Mouse (Mus musculus) macrophage (primary cell): ENCODE results near the gene Ddx39b. TPM values are rescaled to one million over a fixed set of nuclear protein-coding genes. Genes with fewer than 3 reads are reported as not detected.

ENCODE experiments used
- H3K27ac ChIP-seq: fragments of 350-480 bp; formaldehyde crosslinking; 2 replicates; pipeline ENCODE4 v1.9.0; 2021
- H3K36me3 ChIP-seq: fragments of 350-480 bp; formaldehyde crosslinking; 2 replicates; pipeline ENCODE4 v1.9.0; 2021; ENCODE audit errors: inconsistent target
- H3K4me3 ChIP-seq: fragments of 350-480 bp; formaldehyde crosslinking; 2 replicates; pipeline ENCODE4 v1.9.0; 2021; ENCODE audit errors: inconsistent target
- H3K79me2 ChIP-seq: fragments of 350-480 bp; formaldehyde crosslinking; 2 replicates; pipeline ENCODE4 v1.9.0; 2021; ENCODE audit errors: inconsistent target
- WGBS: methylation state at CpG from one replicate; pipeline ENCODE4 v1.1.7; 2026; ENCODE audit warnings: inconsistent platforms; ENCODE audit not compliant: missing documents; 5-methylcytosine and 5-hydroxymethylcytosine counted together
- polyA plus RNA-seq: library from polyadenylated mRNA; stranded (reverse); fragments of 250-400 nt; gene quantifications from 3 replicates; pipeline ENCODE4 v1.2.4, GENCODE M21; 2018; ENCODE audit warnings: inconsistent platforms
- total RNA-seq, 78 experiments: library from RNA; depleted of rRNA; stranded (reverse); fragments of 250-400 nt; gene quantifications; 1 replicate in 9 of 78; 2 replicates in 24 of 78; 3 replicates in 43 of 78; 4 replicates in 2 of 78; pipeline ENCODE4 v1.2.4; 2018; ENCODE audit warnings: inconsistent platforms in 56 of 78

The Ddx39b gene
- 100 to 1,000 TPM; 305 to 692 (median 502) TPM for total RNA-seq (2018; cell fraction: chromatin; rRNA removed)
- total RNA-seq (2018; cell fraction: cytosol; rRNA removed) = 100 to 1,000 TPM in 13 of 26 experiments, 10 to 100 TPM in 13; 75.9 to 135 (median 100) TPM
- total RNA-seq (2018; cell fraction: nucleus; rRNA removed) = 100 to 1,000 TPM; 313 to 609 (median 458) TPM
- 113 to 158 TPM (median 122 TPM) in 3 replicates for polyA plus RNA-seq

- Histone ChIP-seq H3K4me3 (peak within 1 kb of the TSS; percentile 87), H3K36me3 (peaks cover 16% of the 10 kb centered on the region; the same call in 1 of the 2 replicates), H3K27ac (peak within 1 kb of the TSS; percentile 93), H3K79me2 (peaks cover 44% of the 10 kb centered on the region)
- WGBS = 2% methylated on average over 69 of the region's 69 CpGs
These were observed at the start of gene Ddx39b for GRCm38 (mm10) chr17:35241305-35242014. Gene Ddx39b (plus strand): TSS chr17:35241746.

- 22% methylated on average over 5 of the region's 5 CpGs for WGBS
- H3K4me3 ChIP-seq = no peak overlapping the region
- peak overlapping the region; percentile 37 for H3K27ac ChIP-seq
- peaks cover 7% of the 10 kb centered on the region for H3K79me2 ChIP-seq
- no peaks in the 10 kb centered on the region for H3K36me3 ChIP-seq
These were observed 48.6 kb upstream of the Ddx39b start for GRCm38 (mm10) chr17:35192924-35193323.

GRCm38 (mm10) chr17:35193881-35194843 lies 47.4 kb upstream of the Ddx39b start, which contains the start of gene Ltb:
Gene Ltb (plus strand): TSS chr17:35194439.
- peak within 1 kb of the TSS; percentile 37; the same call in 1 of the 2 replicates for H3K27ac ChIP-seq
- peaks cover under 1% of the 10 kb centered on the region; the same call in 1 of the 2 replicates for H3K36me3 ChIP-seq
- peak within 1 kb of the TSS; percentile 19; the same call in 1 of the 2 replicates for H3K4me3 ChIP-seq
- H3K79me2 ChIP-seq = peaks cover 7% of the 10 kb centered on the region
- 43% methylated on average over 17 of the region's 28 CpGs for WGBS

GRCm38 (mm10) chr17:35194844-35195630 lies 46.5 kb upstream of the Ddx39b start:
- Histone ChIP-seq H3K4me3 (peak overlapping the region; percentile 19; the same call in 1 of the 2 replicates), H3K79me2 (peaks cover 16% of the 10 kb centered on the region), H3K27ac (no peak overlapping the region), H3K36me3 (peaks cover 7% of the 10 kb centered on the region; the same call in 1 of the 2 replicates)
- 42% methylated on average over 19 of the region's 19 CpGs for WGBS

GRCm38 (mm10) chr17:35195631-35196320 lies 45.8 kb upstream of the Ddx39b start:
- Histone ChIP-seq H3K27ac (no peak overlapping the region), H3K4me3 (peak overlapping the region; percentile 32), H3K79me2 (peaks cover 20% of the 10 kb centered on the region), H3K36me3 (peaks cover 7% of the 10 kb centered on the region; the same call in 1 of the 2 replicates)
- under 1% methylated on average over 64 of the region's 66 CpGs for WGBS

GRCm38 (mm10) chr17:35196321-35196641 lies 45.3 kb upstream of the Ddx39b start:
- Histone ChIP-seq H3K79me2 (peaks cover 25% of the 10 kb centered on the region), H3K36me3 (peaks cover 7% of the 10 kb centered on the region; the same call in 1 of the 2 replicates), H3K27ac (no peak overlapping the region), H3K4me3 (peak overlapping the region; percentile 32)
- WGBS = 47% methylated on average over 9 of the region's 9 CpGs

- 18% methylated on average over 5 of the region's 6 CpGs for WGBS
- Histone ChIP-seq H3K79me2 (peaks cover 31% of the 10 kb centered on the region), H3K4me3 (no peak overlapping the region), H3K27ac (no peak overlapping the region), H3K36me3 (peaks cover 7% of the 10 kb centered on the region; the same call in 1 of the 2 replicates)
These were observed 44.4 kb upstream of the Ddx39b start for GRCm38 (mm10) chr17:35197126-35197525.

- H3K4me3 ChIP-seq = no peak overlapping the region
- no peak overlapping the region for H3K27ac ChIP-seq
- WGBS = 86% methylated on average over 6 of the region's 7 CpGs
- peaks cover 7% of the 10 kb centered on the region; the same call in 1 of the 2 replicates for H3K36me3 ChIP-seq
- H3K79me2 ChIP-seq = peaks cover 31% of the 10 kb centered on the region
These were observed 43.5 kb upstream of the Ddx39b start for GRCm38 (mm10) chr17:35198029-35198428.

GRCm38 (mm10) chr17:35198946-35199345 lies 42.6 kb upstream of the Ddx39b start:
- Histone ChIP-seq H3K27ac (peak overlapping the region; percentile 99; the same call in 1 of the 2 replicates), H3K36me3 (peaks cover 7% of the 10 kb centered on the region; the same call in 1 of the 2 replicates), H3K4me3 (no peak overlapping the region), H3K79me2 (peaks cover 31% of the 10 kb centered on the region)
- WGBS = 94% methylated on average over 8 of the region's 8 CpGs

GRCm38 (mm10) chr17:35200398-35200797 lies 41.1 kb upstream of the Ddx39b start:
- Histone ChIP-seq H3K36me3 (peaks cover 7% of the 10 kb centered on the region; the same call in 1 of the 2 replicates), H3K4me3 (peak overlapping the region; percentile 92), H3K79me2 (peaks cover 31% of the 10 kb centered on the region), H3K27ac (peak overlapping the region; percentile 99)
- 5% methylated on average over 11 of the region's 11 CpGs for WGBS

GRCm38 (mm10) chr17:35201128-35201527 lies 40.4 kb upstream of the Ddx39b start:
- Histone ChIP-seq H3K4me3 (peak overlapping the region; percentile 92), H3K79me2 (peaks cover 31% of the 10 kb centered on the region), H3K27ac (peak overlapping the region; percentile 99), H3K36me3 (peaks cover 7% of the 10 kb centered on the region; the same call in 1 of the 2 replicates)
- WGBS = 0% methylated on average over 11 of the region's 11 CpGs

GRCm38 (mm10) chr17:35201787-35202186 lies 39.8 kb upstream of the Ddx39b start, which contains the start of gene Tnf:
Gene Tnf (minus strand): TSS chr17:35202007.
- Histone ChIP-seq H3K36me3 (peaks cover 7% of the 10 kb centered on the region; the same call in 1 of the 2 replicates), H3K4me3 (peak within 1 kb of the TSS; percentile 92), H3K79me2 (peaks cover 31% of the 10 kb centered on the region), H3K27ac (peak within 1 kb of the TSS; percentile 99)
- WGBS = 1% methylated on average over 13 of the region's 13 CpGs

- WGBS = 87% methylated on average over 4 of the region's 4 CpGs
- peaks cover 31% of the 10 kb centered on the region for H3K79me2 ChIP-seq
- H3K36me3 ChIP-seq = peaks cover 7% of the 10 kb centered on the region; the same call in 1 of the 2 replicates
- H3K4me3 ChIP-seq = peak overlapping the region; percentile 92; the same call in 1 of the 2 replicates
- H3K27ac ChIP-seq = peak overlapping the region; percentile 99
These were observed 39.1 kb upstream of the Ddx39b start for GRCm38 (mm10) chr17:35202442-35202841.
